Mouse (Mus musculus): ENCODE results near the gene March1.
"Not testable (repeated sequence)": the region's sequence is repeated elsewhere in the genome, so short reads cannot be mapped to it uniquely, and the experiment has no call there.

March1 gene

GRCm38 (mm10) chr8:66406596-66407361 is 789.1 kb downstream of the March1 start:
- DNase-seq (ENCODE audit: low read depth in 1 of 2, low spot score in 2 of 2), result no peak

- DNase-seq (ENCODE audit: low read depth in 1 of 2, low spot score in 2 of 2), result no peak
Measured at GRCm38 (mm10) chr8:66410080-66410615, 792.4 kb downstream of the March1 start.

GRCm38 (mm10) chr8:66413101-66413500 is 795.4 kb downstream of the March1 start:
- DNase-seq (ENCODE audit: low read depth in 1 of 2, low spot score in 2 of 2), result no peak

GRCm38 (mm10) chr8:66415234-66415633 is 797.5 kb downstream of the March1 start:
- DNase-seq (ENCODE audit: low read depth in 1 of 2, low spot score in 2 of 2), result no peak

- not testable (repeated sequence) for DNase-seq (ENCODE audit: low read depth in 1 of 2, low spot score in 2 of 2)
Measured at GRCm38 (mm10) chr8:66417591-66417990, 799.9 kb downstream of the March1 start.

GRCm38 (mm10) chr8:66430639-66431038 is 812.9 kb downstream of the March1 start:
- DNase-seq (ENCODE audit: low read depth in 1 of 2, low spot score in 2 of 2), result no peak

GRCm38 (mm10) chr8:66433577-66433976 is 815.9 kb downstream of the March1 start:
- DNase-seq (ENCODE audit: low read depth in 1 of 2, low spot score in 2 of 2), result no peak

GRCm38 (mm10) chr8:66436804-66437203 is 819.1 kb downstream of the March1 start:
- DNase-seq (ENCODE audit: low read depth in 1 of 2, low spot score in 2 of 2), result no peak

- peak in 1 of 2 experiments; percentile 13 for DNase-seq (ENCODE audit: low read depth in 1 of 2, low spot score in 2 of 2)
Measured at GRCm38 (mm10) chr8:66437929-66438328, 820.2 kb downstream of the March1 start.

- DNase-seq (ENCODE audit: low read depth in 1 of 2, low spot score in 2 of 2), result no peak
Measured at GRCm38 (mm10) chr8:66438468-66438867, 820.8 kb downstream of the March1 start.

GRCm38 (mm10) chr8:66441123-66441522 is 823.4 kb downstream of the March1 start:
- DNase-seq (ENCODE audit: low read depth in 1 of 2, low spot score in 2 of 2), result no peak

- DNase-seq (ENCODE audit: low read depth in 1 of 2, low spot score in 2 of 2), result no peak
Measured at GRCm38 (mm10) chr8:66442778-66443177, 825.1 kb downstream of the March1 start.

GRCm38 (mm10) chr8:66444141-66444540 is 826.4 kb downstream of the March1 start:
- peak; percentile 18 to 24 for DNase-seq (ENCODE audit: low read depth in 1 of 2, low spot score in 2 of 2)

GRCm38 (mm10) chr8:66445351-66445750 is 827.7 kb downstream of the March1 start:
- DNase-seq (ENCODE audit: low read depth in 1 of 2, low spot score in 2 of 2), result no peak

- no peak for DNase-seq (ENCODE audit: low read depth in 1 of 2, low spot score in 2 of 2)
Measured at GRCm38 (mm10) chr8:66450691-66451090, 833.0 kb downstream of the March1 start.

GRCm38 (mm10) chr8:66457057-66457456 is 839.4 kb downstream of the March1 start:
- no peak for DNase-seq (ENCODE audit: low read depth in 1 of 2, low spot score in 2 of 2)

GRCm38 (mm10) chr8:66469821-66470220 is 852.1 kb downstream of the March1 start:
- no peak for DNase-seq (ENCODE audit: low read depth in 1 of 2, low spot score in 2 of 2)

GRCm38 (mm10) chr8:66476880-66477279 is 859.2 kb downstream of the March1 start:
- DNase-seq (ENCODE audit: low read depth in 1 of 2, low spot score in 2 of 2), result no peak

GRCm38 (mm10) chr8:66486084-66486763 is 868.5 kb downstream of the March1 start, which contains the start of gene Tma16:
TSS of gene Tma16 (minus strand) at chr8:66486530.
- peak; percentile 51 to 77 for DNase-seq (ENCODE audit: low read depth in 1 of 2, low spot score in 2 of 2)

- DNase-seq (ENCODE audit: low read depth in 1 of 2, low spot score in 2 of 2), result no peak
Measured at GRCm38 (mm10) chr8:66488556-66488955, 870.9 kb downstream of the March1 start.

GRCm38 (mm10) chr8:66490624-66491023 is 872.9 kb downstream of the March1 start:
- peak; percentile 12 to 18 for DNase-seq (ENCODE audit: low read depth in 1 of 2, low spot score in 2 of 2)

- no peak for DNase-seq (ENCODE audit: low read depth in 1 of 2, low spot score in 2 of 2)
Measured at GRCm38 (mm10) chr8:66494496-66494895, 876.8 kb downstream of the March1 start.

All from monocyte, adult 2 months (primary cell).